Mouse (Mus musculus) left cerebral cortex, postnatal 4 days (tissue): ENCODE measurements at regions not wholly inside any gene's neighbourhood (a gene's known extent, or its start where the extent isn't known, plus 50 kb on each side); places are given as distances from the start of the nearest gene placed in this dataset.

Experiments
- DNase-seq: peaks from one replicate; pipeline ENCODE4 v3.0.0-alpha.2; 2022
- intact Hi-C: fragments of 180-260 bp; cut with DNase I; formaldehyde crosslinking; loops from one replicate; pipeline ENCODE4 v1.15.1; 2025

DNA sequence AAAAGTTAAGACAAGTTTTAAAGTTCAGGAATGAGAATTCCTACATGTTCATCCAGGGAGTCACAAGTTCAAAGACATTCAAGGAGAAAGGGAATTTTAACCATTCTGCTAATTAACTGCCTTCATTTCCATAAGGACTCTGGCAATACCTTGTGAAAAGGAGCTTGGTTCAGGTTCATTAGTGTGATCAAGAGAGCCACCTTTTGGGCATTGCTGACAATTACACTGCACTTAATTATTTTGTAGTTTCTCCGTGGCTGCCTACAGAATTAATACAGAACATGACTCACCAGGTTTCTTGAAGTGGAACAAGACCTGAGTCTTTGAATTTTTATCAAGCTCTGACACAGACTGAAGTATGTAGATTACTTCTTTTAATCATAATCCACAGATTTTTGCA, 52.4 kb upstream of the Ankef1 start:
- intact Hi-C loops = loop anchor here (2.0 kb wide), 1 partner anchor 300 kb away; no protein-coding TSS in a partner anchor
- DNase-seq = no peak
